Mouse (Mus musculus): ENCODE data around the gene Rag2. TPM values are rescaled to one million over a fixed set of nuclear protein-coding genes. Genes with fewer than 3 reads are reported as not detected.

The Rag2 gene
- not detected for total RNA-seq (2021)

DNA sequence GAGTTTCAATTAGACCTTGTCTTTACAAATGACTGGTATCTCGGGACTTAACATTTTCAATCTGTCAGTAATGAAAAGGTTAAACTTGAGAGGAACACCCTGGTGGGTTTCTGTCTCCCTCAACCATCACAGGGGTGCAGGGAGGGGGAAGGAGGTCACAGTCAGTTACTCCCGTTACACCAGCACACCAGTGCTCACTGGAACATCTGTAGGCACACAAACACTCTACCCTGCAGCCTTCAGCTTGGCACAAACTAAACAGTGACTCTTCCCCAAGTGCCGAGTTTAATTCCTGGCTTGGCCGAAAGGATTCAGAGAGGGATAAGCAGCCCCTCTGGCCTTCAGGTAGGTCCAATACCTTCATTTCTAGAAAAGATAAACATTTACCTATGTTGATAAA, at the start of gene Rag2:
Gene Rag2, plus strand, starts transcription at position 193 of the 400 bp plus-strand sequence.
- no peak for DNase-seq (ENCODE audit: low spot score in 2 of 2)
- intact Hi-C loops (cut with DNase I), result no loop called here

DNA sequence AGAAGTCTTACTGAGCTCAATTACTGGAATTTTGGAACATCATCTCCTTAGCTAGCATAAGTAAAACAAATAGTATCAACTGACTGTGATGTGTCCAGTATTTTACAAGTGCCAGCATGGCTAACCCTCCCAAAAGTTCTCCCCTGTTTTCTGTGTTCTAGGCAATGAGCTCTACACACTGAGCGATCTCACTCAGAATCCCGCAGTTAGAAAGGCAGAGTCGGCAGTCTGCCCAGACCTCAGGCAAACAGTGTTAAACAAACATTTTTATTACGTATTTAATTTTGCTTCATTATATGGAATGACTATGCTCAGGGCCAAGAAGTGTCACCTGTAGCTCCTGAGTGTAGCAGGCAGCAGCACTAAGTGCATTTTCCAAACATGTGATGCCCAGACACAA, 47.3 kb upstream of the Rag2 start:
- intact Hi-C loops (cut with DNase I), result no loop called here
- DNase-seq (ENCODE audit: low spot score in 2 of 2), result no peak

DNA sequence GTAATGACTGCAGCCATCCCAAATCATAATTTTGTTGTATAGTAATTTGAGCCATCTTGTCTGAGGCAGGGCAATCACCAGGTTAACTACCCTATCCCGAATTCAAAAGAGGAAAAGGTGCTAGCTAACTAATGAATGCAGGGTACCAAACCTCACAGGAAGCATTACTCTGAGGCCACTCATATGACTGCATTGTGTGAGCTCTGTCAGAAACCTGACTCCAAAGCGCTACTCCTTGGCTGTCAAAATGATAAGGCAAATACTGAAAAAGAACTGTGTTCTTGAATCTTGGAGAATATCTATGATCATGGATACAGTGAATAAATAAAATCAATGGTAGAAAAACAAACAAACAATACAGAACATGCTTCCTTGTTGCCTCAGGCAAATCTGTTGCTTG, 44.5 kb upstream of the Rag2 start:
- intact Hi-C loops (cut with DNase I), result no loop called here
- DNase-seq (ENCODE audit: low spot score in 2 of 2), result no peak

GRCm38 (mm10) chr2:101580428-101580827, 44.1 kb upstream of the Rag2 start:
- intact Hi-C loops (cut with DNase I), result no loop called here
- DNase-seq (ENCODE audit: low spot score in 2 of 2), result no peak

DNA sequence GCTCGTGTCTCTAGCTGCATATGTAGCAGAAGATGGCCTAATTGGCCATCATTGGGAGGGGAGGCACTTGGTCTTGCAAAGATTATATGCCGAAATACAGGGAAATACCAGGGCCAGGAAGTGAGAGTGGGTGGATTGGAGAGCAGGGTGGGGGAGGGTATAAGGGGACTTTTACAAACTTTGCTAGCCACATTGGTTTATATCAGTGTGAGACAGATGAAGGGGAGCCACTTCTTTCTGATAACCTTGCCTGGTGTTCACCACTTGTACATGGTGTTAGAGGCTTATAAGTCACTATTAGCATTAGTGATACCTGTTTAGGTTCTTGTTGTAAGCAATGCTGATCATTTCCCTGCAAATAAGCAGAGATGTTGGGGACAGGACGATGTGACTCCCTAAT, 43.5 kb upstream of the Rag2 start:
- intact Hi-C loops (cut with DNase I), result no loop called here
- no peak for DNase-seq (ENCODE audit: low spot score in 2 of 2)

DNA sequence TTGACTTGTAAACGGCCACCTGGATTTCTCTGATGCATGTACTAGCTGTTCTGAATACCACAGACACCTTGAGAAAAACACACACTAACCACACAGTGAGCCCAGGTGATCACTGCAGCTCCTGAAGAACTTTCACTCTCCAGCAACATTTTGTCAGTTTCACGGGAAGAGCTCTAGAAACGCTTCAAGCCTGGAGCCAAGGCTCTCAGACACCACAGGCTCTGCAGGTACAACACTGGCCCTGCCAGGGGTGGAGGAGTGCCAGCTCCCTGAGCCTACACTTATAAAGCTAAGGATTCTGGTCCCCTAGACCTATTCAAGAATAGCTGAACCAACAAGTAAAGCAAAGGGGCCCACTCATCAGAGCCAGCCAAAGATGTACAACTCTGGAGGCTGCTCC, 43.1 kb upstream of the Rag2 start:
- no peak for DNase-seq (ENCODE audit: low spot score in 2 of 2)
- intact Hi-C loops (cut with DNase I), result no loop called here

GRCm38 (mm10) chr2:101591356-101591755, 33.2 kb upstream of the Rag2 start:
- no peak for DNase-seq (ENCODE audit: low spot score in 2 of 2)
- intact Hi-C loops (cut with DNase I), result no loop called here

DNA sequence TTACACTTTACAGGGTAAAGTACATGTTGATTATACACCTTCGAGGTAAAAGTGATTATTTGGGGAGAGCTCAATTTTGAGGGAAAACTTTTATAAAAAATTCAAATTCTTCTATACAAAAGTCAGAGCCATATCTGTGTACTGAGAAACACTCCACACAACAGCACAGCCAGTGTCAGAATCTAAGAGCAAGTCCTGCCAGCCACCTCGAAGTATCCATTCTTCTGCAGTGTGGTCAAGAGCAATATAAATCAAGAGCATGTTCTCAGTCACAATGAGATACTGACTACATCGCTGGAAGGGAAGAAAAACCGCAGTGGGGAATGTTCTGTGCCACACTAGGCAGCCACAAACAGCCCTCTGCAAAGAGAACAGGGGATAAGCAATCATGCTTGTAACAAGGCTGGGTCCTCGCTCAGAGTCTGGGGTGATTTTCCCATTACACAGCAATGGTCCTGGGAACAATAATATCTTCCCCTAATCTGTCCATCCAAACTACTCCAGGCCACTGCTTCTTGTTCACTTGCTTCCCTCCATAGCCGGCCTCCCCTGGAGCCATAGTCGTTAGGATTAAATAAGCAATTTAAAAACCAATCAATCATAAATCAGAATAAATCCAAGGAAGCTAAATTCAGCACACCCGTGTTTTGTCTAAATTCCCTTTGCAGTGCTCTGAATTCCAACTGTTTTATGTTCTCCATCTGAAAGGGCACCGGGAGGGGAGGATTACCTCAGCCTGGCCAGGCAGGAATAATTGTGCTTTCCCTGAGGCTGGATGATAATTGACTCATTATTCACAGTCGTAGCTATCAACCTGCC, 32.3 kb upstream of the Rag2 start:
- intact Hi-C loops (cut with DNase I), result no loop called here
- DNase-seq (ENCODE audit: low spot score in 2 of 2), result no peak

GRCm38 (mm10) chr2:101592886-101593285, 31.6 kb upstream of the Rag2 start:
- intact Hi-C loops (cut with DNase I), result no loop called here
- DNase-seq (ENCODE audit: low spot score in 2 of 2), result no peak

DNA sequence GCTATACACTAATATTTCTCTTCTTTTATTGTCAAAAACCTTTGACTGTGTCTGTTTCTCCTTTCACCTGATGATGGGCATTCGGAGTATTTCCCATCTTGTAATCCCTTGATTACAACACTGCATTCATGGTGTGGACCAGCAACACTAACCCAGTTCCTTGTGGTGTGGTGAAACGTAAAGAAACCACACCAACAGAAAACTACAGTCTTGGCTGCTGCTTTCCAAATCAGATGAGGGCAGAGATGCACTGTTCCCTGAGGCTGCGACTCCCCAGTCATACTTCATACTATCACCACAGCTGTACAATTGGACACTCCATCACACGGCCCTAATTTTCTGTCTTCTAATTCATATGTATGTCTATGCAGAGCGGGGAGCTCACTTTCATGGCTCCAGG, 29.8 kb upstream of the Rag2 start:
- DNase-seq (ENCODE audit: low spot score in 2 of 2), result no peak
- intact Hi-C loops (cut with DNase I), result no loop called here

DNA sequence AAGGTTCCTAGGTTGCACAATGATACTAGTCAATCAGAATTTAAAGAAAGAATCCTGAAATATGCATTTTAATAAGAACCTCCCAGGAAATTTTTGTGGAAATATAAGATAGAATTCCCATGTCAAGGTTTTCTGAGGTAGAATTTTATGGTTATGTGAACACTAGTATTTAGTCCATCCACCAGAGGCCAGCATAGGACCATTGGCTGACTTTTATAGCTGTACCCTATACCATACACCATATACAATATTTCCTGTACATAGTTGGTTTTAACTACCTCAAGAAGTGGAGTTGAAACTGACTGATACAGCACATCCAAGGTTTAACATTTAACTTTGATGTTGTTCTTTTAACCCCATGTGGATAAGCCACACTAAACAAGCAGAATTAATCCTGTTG, 27.3 kb upstream of the Rag2 start:
- DNase-seq (ENCODE audit: low spot score in 2 of 2), result no peak
- intact Hi-C loops (cut with DNase I), result loop anchor here (2.0 kb wide), 1 partner anchor 56 kb away; no protein-coding TSS in a partner anchor

DNA sequence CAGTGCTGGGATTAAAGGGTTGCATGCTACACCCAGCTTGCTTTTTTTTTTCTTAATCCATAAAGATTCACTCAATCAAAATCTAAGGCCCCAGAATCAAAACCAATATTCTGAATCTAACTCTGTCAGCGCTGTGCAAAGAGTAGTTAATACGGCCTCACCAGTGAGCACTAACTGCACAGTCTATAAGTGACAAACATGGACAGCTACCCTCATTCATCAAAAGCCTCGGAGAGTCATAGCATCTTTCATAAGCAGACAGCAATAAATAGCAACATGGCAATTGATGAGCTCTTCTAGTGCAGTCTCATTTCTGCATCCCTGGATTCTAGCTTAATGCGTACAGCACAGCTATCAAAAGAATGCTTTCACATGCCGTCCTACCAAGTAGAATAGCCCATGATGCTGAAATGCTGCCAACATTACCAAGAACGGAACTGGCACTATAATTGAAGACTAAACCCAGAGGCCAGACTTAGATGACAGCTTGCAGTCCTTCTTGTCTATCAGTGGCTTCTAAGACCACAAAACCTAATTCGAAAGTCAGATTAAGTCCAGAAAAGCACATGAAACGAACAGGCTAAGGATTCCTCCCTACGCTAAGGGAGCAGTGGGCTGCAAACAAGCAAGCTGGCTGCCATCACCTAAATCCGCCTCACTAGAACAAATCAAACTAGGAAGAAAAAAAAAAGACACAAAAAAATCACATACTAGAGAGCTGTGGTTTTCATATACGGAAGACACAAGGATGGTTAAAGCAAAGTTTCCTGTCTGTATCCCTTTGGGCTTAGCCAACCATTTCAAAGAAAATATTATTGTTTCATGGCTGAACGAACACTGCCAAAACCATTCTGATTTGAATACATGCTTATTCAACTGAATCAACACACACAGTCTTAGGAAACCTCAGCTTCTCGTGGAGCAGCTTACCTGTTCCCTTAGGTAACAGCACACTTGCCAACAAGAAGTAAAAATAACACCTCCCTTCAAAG, 26.0 kb upstream of the Rag2 start:
- DNase-seq (ENCODE audit: low spot score in 2 of 2), result peak; percentile 26
- intact Hi-C loops (cut with DNase I), result no loop called here

DNA sequence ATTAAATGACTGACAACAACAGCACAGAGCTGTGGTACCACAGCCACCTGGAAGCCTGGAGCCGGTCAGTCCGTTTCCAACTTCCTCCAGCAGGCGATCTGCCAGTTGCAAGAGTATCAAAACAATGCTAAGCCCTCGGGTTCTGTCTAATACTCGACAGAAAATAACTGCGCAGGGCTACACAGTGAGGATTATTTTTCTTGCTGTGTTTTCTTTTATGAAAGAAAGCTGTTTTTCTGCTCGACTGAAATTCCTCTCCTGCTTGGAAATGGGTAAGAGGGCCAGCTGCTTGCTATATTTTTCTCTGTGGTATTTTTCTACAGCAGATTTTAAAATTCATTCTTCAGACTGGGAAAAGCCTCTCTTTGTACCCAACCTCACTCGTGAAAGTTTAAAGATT, 23.8 kb upstream of the Rag2 start:
- DNase-seq (ENCODE audit: low spot score in 2 of 2), result peak; percentile 22 to 34
- intact Hi-C loops (cut with DNase I), result no loop called here

DNA sequence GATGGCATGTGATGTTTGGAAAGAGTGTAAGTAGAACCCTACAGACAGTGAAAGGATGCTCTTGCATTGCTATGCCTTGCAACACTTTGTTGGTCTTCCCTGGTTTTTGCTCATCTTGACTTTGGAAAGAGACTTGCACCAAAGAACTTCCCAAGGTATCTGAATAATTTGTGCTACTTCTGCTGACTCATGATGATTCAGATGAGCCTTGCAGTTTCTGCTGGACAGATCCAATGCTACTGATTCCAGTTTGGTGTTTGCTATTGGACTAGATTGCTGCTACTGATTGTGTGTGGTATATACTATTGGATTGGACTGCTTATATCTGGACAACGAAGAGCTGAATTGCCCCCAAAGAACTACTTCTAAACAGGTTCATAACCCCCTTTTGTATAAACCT, 21.4 kb upstream of the Rag2 start:
- intact Hi-C loops (cut with DNase I), result no loop called here

DNA sequence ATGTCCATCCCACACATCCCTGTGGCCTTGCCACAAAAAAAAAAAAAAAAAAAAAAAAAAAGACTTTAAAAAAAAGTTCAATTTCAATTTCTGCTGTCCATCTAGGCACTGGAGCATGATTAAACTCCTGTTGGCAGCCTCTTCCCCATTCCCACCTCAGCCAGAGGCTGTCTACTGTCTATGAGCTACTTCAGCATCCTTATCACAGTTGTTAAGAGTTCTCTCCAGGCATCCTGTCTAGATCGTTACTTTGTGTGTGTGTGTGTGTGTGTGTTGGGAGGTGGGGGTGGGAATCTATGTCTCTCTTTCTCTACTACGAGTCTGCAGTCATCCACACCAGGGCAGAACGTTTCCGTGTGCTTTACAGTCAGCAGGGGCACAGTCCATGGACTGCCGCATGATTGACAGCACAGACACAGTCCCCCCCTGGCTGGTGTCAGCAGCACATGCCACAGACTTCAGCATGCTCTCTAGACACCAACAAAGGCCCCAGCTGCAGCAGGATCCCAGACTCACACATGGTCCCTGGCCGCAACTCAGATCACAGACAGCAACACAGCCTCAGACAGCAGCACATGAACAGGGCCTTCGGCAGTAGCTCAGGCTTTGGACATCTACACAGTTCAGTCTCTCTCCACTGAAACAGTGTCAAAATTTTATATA, 16.2 kb upstream of the Rag2 start:
- no peak for DNase-seq (ENCODE audit: low spot score in 2 of 2)
- intact Hi-C loops (cut with DNase I), result no loop called here

More for the DNA sequence above, 21.4 kb upstream of the Rag2 start:
- DNase-seq (ENCODE audit: low spot score in 2 of 2), result no peak

DNA sequence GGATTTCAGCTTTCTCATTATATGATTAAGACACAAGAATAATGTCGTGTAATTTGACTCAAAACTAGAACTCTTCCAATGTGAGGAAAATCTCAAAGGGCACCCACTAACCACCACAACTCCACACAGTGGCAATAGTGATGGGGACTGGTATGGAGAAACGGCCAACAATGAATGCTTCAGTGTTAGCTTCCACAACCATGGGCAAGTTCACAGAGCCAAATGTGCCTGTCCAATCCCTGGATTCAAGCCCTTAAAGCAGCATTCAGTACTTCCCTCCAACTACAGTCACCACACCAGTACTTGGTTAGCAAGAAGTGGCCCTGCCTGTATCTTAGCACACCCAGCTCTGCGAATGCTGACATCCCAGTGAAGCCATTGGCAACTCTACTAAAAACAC, 13.7 kb upstream of the Rag2 start:
- intact Hi-C loops (cut with DNase I), result no loop called here
- DNase-seq (ENCODE audit: low spot score in 2 of 2), result no peak

DNA sequence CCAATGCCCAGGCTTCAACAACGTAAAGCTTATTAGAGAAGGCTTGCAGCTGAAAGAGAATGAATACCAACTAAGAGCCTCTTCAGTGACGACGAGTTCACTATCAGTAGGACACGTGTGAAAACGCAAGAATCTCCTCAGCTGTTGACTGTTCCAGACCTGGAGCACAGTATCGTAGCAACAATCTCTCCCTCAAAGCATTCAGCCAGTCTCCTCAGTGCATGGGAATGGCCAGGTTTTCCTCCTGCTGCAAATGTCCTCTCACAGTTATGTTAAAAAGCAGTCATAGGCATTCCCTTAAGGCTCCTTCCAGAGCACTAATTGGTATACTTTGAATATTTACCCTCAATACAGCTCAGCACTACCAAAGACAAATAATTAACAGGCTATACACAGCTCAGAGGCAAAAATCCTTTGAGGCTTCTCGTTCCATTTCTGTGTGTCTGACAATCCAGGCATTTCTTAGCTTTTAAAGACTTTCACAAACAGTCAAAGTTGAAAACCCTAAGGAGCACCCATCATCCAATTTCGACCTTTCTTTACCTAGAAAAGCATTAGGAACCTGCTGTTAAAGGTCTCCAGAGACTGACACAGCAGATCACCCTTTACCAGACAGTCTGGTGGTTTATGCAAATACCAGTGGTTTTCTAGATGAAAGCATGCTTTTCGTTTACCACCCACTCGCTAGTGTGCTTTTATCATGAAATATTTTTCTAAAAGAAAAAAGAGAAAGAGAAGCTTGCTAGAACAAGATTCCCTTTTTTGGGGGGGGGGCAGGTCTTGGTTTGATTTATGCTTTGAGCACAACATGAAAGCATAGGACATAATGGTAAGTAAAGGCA, 8.8 kb upstream of the Rag2 start:
- intact Hi-C loops (cut with DNase I), result no loop called here
- DNase-seq (ENCODE audit: low spot score in 2 of 2), result no peak

DNA sequence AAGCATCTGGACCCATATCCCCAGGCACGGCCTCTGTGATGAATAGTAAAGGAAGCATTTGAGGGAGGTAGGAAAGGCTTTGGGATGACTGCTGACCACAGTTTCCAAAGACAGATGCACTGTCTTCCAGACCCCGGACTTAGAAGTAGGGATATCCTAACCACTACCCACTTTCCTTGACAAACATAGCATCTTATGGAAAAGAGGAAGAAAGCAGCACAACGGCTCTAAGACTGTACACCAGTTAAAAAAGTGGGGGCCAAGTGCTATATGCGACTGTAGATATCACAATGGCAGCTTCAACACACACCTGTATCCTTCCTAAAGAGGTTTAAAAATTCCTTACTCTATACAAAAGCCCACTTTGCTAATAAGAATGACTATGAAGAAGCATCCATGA, 6.1 kb upstream of the Rag2 start:
- intact Hi-C loops (cut with DNase I), result no loop called here
- DNase-seq (ENCODE audit: low spot score in 2 of 2), result no peak

DNA sequence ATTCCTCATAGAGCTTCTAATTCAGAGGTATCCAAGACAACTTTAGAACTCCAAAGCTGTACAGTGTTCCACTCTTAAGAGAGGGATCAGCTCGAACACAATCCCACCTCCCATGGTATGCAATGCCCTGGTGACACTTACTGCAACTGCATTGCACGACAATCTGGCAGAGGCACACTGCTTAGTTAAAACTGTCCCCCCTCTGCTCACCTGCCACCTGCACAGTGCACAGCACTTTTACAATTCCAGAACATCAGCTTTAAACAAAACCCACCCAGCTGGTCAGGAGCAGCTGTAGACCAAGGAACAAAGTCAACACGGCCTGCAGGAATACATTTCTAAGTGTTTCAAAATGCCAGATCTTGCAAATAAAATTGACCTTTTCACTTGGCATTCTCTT, 3.6 kb upstream of the Rag2 start:
- intact Hi-C loops (cut with DNase I), result no loop called here
- no peak for DNase-seq (ENCODE audit: low spot score in 2 of 2)
